Mouse (Mus musculus): ENCODE measurements at regions not wholly inside any gene's neighbourhood (a gene's known extent, or its start where the extent isn't known, plus 50 kb on each side); places are given as distances from the start of the nearest gene placed in this dataset.

- no peak for TF ChIP-seq POLR2A (IDR thresholded peaks at IDR 0.05; ENCODE audit: control insufficient read depth, low read depth, low read length)
- no peak for TF ChIP-seq CTCF (IDR thresholded peaks at IDR 0.05; ENCODE audit: control insufficient read depth, insufficient read depth, insufficient replicate concordance, low read depth, low read length)
- Histone ChIP-seq H3K4me3 (ENCODE audit: control insufficient read depth, low read depth, low read length) (no peak overlapping the region), H3K36me3 (ENCODE audit: control insufficient read depth, insufficient read depth, low read length) (no peaks in the 10 kb centered on the region), H3K4me1 (ENCODE audit: control insufficient read depth, insufficient read depth, low read length) (no peaks in the 10 kb centered on the region), H3K27ac (ENCODE audit: control insufficient read depth, insufficient read depth, low read depth, low read length) (no peak overlapping the region), H3K27me3 (ENCODE audit: control insufficient read depth, insufficient read depth, low read length) (no peaks in the 10 kb centered on the region)
Observed at GRCm38 (mm10) chr13:25666022-25666421, 395.7 kb upstream of the Nrsn1 start.

- no peak overlapping the region for H3K4me3 ChIP-seq (ENCODE audit: control insufficient read depth, low read depth, low read length)
- no peak for TF ChIP-seq CTCF (IDR thresholded peaks at IDR 0.05; ENCODE audit: control insufficient read depth, insufficient read depth, insufficient replicate concordance, low read depth, low read length)
- no peak for TF ChIP-seq POLR2A (IDR thresholded peaks at IDR 0.05; ENCODE audit: control insufficient read depth, low read depth, low read length)
- no peaks in the 10 kb centered on the region for H3K4me1 ChIP-seq (ENCODE audit: control insufficient read depth, insufficient read depth, low read length)
- no peaks in the 10 kb centered on the region for H3K27me3 ChIP-seq (ENCODE audit: control insufficient read depth, insufficient read depth, low read length)
- no peak overlapping the region for H3K27ac ChIP-seq (ENCODE audit: control insufficient read depth, insufficient read depth, low read depth, low read length)
- no peaks in the 10 kb centered on the region for H3K36me3 ChIP-seq (ENCODE audit: control insufficient read depth, insufficient read depth, low read length)
Observed at GRCm38 (mm10) chr13:25664963-25665606, 394.8 kb upstream of the Nrsn1 start.

GRCm38 (mm10) chr13:25648430-25648786, 378.1 kb upstream of the Nrsn1 start:
- no peak overlapping the region for H3K4me3 ChIP-seq (ENCODE audit: control insufficient read depth, low read depth, low read length)
- H3K4me1 ChIP-seq (ENCODE audit: control insufficient read depth, insufficient read depth, low read length), result no peaks in the 10 kb centered on the region
- no peaks in the 10 kb centered on the region for H3K36me3 ChIP-seq (ENCODE audit: control insufficient read depth, insufficient read depth, low read length)
- no peaks in the 10 kb centered on the region for H3K27me3 ChIP-seq (ENCODE audit: control insufficient read depth, insufficient read depth, low read length)
- TF ChIP-seq CTCF (IDR thresholded peaks at IDR 0.05; ENCODE audit: control insufficient read depth, insufficient read depth, insufficient replicate concordance, low read depth, low read length) (no peak), POLR2A (IDR thresholded peaks at IDR 0.05; ENCODE audit: control insufficient read depth, low read depth, low read length) (no peak)
- H3K27ac ChIP-seq (ENCODE audit: control insufficient read depth, insufficient read depth, low read depth, low read length), result no peak overlapping the region

- no peaks in the 10 kb centered on the region for H3K27me3 ChIP-seq (ENCODE audit: control insufficient read depth, insufficient read depth, low read length)
- no peaks in the 10 kb centered on the region for H3K4me1 ChIP-seq (ENCODE audit: control insufficient read depth, insufficient read depth, low read length)
- no peak overlapping the region for H3K27ac ChIP-seq (ENCODE audit: control insufficient read depth, insufficient read depth, low read depth, low read length)
- H3K4me3 ChIP-seq (ENCODE audit: control insufficient read depth, low read depth, low read length), result no peak overlapping the region
- TF ChIP-seq POLR2A (IDR thresholded peaks at IDR 0.05; ENCODE audit: control insufficient read depth, low read depth, low read length) (no peak), CTCF (IDR thresholded peaks at IDR 0.05; ENCODE audit: control insufficient read depth, insufficient read depth, insufficient replicate concordance, low read depth, low read length) (no peak)
- H3K36me3 ChIP-seq (ENCODE audit: control insufficient read depth, insufficient read depth, low read length), result no peaks in the 10 kb centered on the region
Observed at GRCm38 (mm10) chr13:25647711-25648429, 377.6 kb upstream of the Nrsn1 start.

GRCm38 (mm10) chr13:25639522-25640291, 369.4 kb upstream of the Nrsn1 start:
- no peak overlapping the region for H3K27ac ChIP-seq (ENCODE audit: control insufficient read depth, insufficient read depth, low read depth, low read length)
- no peaks in the 10 kb centered on the region for H3K36me3 ChIP-seq (ENCODE audit: control insufficient read depth, insufficient read depth, low read length)
- H3K27me3 ChIP-seq (ENCODE audit: control insufficient read depth, insufficient read depth, low read length), result no peaks in the 10 kb centered on the region
- H3K4me1 ChIP-seq (ENCODE audit: control insufficient read depth, insufficient read depth, low read length), result no peaks in the 10 kb centered on the region
- no peak overlapping the region for H3K4me3 ChIP-seq (ENCODE audit: control insufficient read depth, low read depth, low read length)
- TF ChIP-seq CTCF (IDR thresholded peaks at IDR 0.05; ENCODE audit: control insufficient read depth, insufficient read depth, insufficient replicate concordance, low read depth, low read length) (no peak), POLR2A (IDR thresholded peaks at IDR 0.05; ENCODE audit: control insufficient read depth, low read depth, low read length) (no peak)

- TF ChIP-seq CTCF (IDR thresholded peaks at IDR 0.05; ENCODE audit: control insufficient read depth, insufficient read depth, insufficient replicate concordance, low read depth, low read length), result no peak
- no peak for TF ChIP-seq POLR2A (IDR thresholded peaks at IDR 0.05; ENCODE audit: control insufficient read depth, low read depth, low read length)
- H3K4me1 ChIP-seq (ENCODE audit: control insufficient read depth, insufficient read depth, low read length), result no peaks in the 10 kb centered on the region
- H3K27ac ChIP-seq (ENCODE audit: control insufficient read depth, insufficient read depth, low read depth, low read length), result no peak overlapping the region
- H3K36me3 ChIP-seq (ENCODE audit: control insufficient read depth, insufficient read depth, low read length), result no peaks in the 10 kb centered on the region
- no peak overlapping the region for H3K4me3 ChIP-seq (ENCODE audit: control insufficient read depth, low read depth, low read length)
- H3K27me3 ChIP-seq (ENCODE audit: control insufficient read depth, insufficient read depth, low read length), result no peaks in the 10 kb centered on the region
Observed at GRCm38 (mm10) chr13:25629466-25629865, 359.2 kb upstream of the Nrsn1 start.

- H3K4me3 ChIP-seq (ENCODE audit: control insufficient read depth, low read depth, low read length), result no peak overlapping the region
- no peak for TF ChIP-seq CTCF (IDR thresholded peaks at IDR 0.05; ENCODE audit: control insufficient read depth, insufficient read depth, insufficient replicate concordance, low read depth, low read length)
- TF ChIP-seq POLR2A (IDR thresholded peaks at IDR 0.05; ENCODE audit: control insufficient read depth, low read depth, low read length), result no peak
- H3K36me3 ChIP-seq (ENCODE audit: control insufficient read depth, insufficient read depth, low read length), result no peaks in the 10 kb centered on the region
- no peaks in the 10 kb centered on the region; the same call in 1 of the 2 replicates for H3K4me1 ChIP-seq (ENCODE audit: control insufficient read depth, insufficient read depth, low read length)
- no peaks in the 10 kb centered on the region for H3K27me3 ChIP-seq (ENCODE audit: control insufficient read depth, insufficient read depth, low read length)
- no peak overlapping the region for H3K27ac ChIP-seq (ENCODE audit: control insufficient read depth, insufficient read depth, low read depth, low read length)
Observed at GRCm38 (mm10) chr13:25617578-25617977, 347.3 kb upstream of the Nrsn1 start.
